Mouse (Mus musculus) heart, embryonic 15.5 days (tissue): ENCODE data around the gene Jun. TPM values are rescaled to one million over a fixed set of nuclear protein-coding genes. Genes with fewer than 3 reads are reported as not detected.

Source experiments
- ATAC-seq: fragments of 200-750 bp; cut with Nextera tagmentation; replicated peaks from 2 replicates; pipeline ENCODE4 v1.8.0; 2017; ENCODE audit warnings: low read depth, moderate TSS enrichment; ENCODE audit not compliant: insufficient number of reproducible peaks, insufficient read depth, low FRiP score
- H3K27ac ChIP-seq: fragments of 300-500 bp; sonication (generic); 2 replicates; pipeline ENCODE4 v1.5.1; 2015; ENCODE audit warnings: mild to moderate bottlenecking, inconsistent platforms
- H3K27me3 ChIP-seq: fragments of 300-500 bp; sonication (generic); 2 replicates; pipeline ENCODE4 v1.6.1; 2015; ENCODE audit warnings: inconsistent platforms
- H3K36me3 ChIP-seq: fragments of 300-500 bp; sonication (generic); 2 replicates; pipeline ENCODE4 v1.6.1; 2015; ENCODE audit warnings: mild to moderate bottlenecking, inconsistent platforms
- H3K4me1 ChIP-seq: fragments of 300-500 bp; sonication (generic); replicated peaks from 2 replicates; pipeline ENCODE4 v1.6.1; 2015; ENCODE audit warnings: inconsistent platforms
- H3K4me2 ChIP-seq: fragments of 300-500 bp; sonication (generic); 2 replicates; pipeline ENCODE4 v1.6.1; 2015; ENCODE audit warnings: inconsistent platforms, mild to moderate bottlenecking, moderate library complexity
- H3K4me3 ChIP-seq: fragments of 300-500 bp; sonication (generic); 2 replicates; pipeline ENCODE4 v1.5.1; 2015; ENCODE audit warnings: mild to moderate bottlenecking, inconsistent platforms
- H3K9ac ChIP-seq: fragments of 300-500 bp; sonication (generic); 2 replicates; pipeline ENCODE4 v1.6.1; 2015; ENCODE audit warnings: mild to moderate bottlenecking, inconsistent platforms
- H3K9me3 ChIP-seq: fragments of 300-500 bp; sonication (generic); replicated peaks from 2 replicates; pipeline ENCODE4 v1.6.1; 2016; ENCODE audit warnings: inconsistent platforms
- WGBS: fragments of 180-500 bp; shearing (Covaris S2); methylation state at CpG from one replicate; pipeline ENCODE4 v1.1.7; 2015; ENCODE audit warnings: mixed read lengths; 5-methylcytosine and 5-hydroxymethylcytosine counted together
- polyA plus RNA-seq: library from polyadenylated mRNA; unstranded; fragments of >200 nt; fragmentation: Nextera tagmentation; extraction: Ambion mirVana; gene quantifications from 2 replicates; pipeline ENCODE4 v1.2.1, GENCODE M21; 2015

Jun gene
- polyA plus RNA-seq, 1 experiment from 2014 or later = 70.7 TPM

DNA sequence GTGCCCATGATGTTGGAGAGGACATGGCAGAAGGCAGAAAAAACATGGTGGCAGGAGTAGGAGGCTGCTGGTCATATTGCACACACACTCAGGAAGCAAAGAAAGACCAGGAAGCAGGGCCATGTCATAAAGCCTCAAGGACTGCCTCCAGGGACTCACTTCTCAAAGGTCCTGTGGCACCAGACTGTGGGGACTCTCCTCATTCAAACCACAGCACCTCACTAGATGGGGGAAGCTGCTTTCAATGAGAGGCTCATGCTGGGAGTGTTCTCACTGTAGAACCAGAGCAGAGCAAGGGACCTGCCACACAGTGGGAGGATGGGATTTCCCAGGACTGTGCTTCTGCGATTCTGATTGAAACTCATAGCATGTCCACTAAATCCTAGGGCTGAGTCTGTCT lies 51.9 kb downstream of the Jun start:
- Histone ChIP-seq H3K9me3 (no peaks in the 10 kb centered on the region), H3K27ac (no peak overlapping the region), H3K4me2 (no peak overlapping the region), H3K27me3 (no peaks in the 10 kb centered on the region), H3K4me1 (no peaks in the 10 kb centered on the region), H3K9ac (no peak overlapping the region), H3K4me3 (no peak overlapping the region), H3K36me3 (no peaks in the 10 kb centered on the region)
- no peak for ATAC-seq
- 64% methylated on average over 1 of the region's 1 CpGs for WGBS

DNA sequence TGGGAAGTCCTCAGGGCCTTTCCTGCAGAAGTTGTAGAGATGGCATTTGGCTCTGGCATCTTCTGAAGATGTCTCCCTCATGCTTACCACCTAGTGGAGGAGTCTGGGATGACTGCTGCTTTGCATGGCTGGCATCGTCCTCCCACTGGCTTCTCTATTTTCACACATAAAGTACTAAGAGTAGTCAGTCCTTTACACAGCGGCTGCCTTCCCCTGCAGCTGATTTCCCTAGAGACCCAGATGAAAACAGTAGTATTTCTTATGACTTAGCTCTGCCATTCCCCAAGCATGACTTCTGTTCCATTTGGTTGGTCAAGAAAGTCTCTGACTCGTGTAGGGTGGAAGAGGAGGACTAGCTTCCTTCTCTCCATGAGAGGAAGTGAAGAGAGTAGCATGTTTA lies 52.8 kb downstream of the Jun start:
- Histone ChIP-seq H3K9me3 (no peaks in the 10 kb centered on the region), H3K27me3 (no peaks in the 10 kb centered on the region), H3K4me2 (no peak overlapping the region), H3K36me3 (no peaks in the 10 kb centered on the region), H3K4me3 (no peak overlapping the region), H3K4me1 (no peaks in the 10 kb centered on the region), H3K27ac (no peak overlapping the region), H3K9ac (no peak overlapping the region)
- ATAC-seq = no peak
- 68% methylated on average over 3 of the region's 3 CpGs for WGBS

Other genes with a start within 250 kb of the Jun start
- gene Eqtn, start 123.4 kb downstream of the Jun start, polyA plus RNA-seq = not detected in 2 replicates
- gene Mysm1, start 73.1 kb downstream of the Jun start, polyA plus RNA-seq = 16.3 and 16.4 TPM in 2 replicates